Mouse (Mus musculus) thymus, adult 2 months (tissue): Measurements from ENCODE around the gene Gpc5. TPM values are rescaled to one million over a fixed set of nuclear protein-coding genes. Genes with fewer than 3 reads are reported as not detected.

Experiments used
- DNase-seq: peaks from one replicate; pipeline ENCODE4 v3.0.0; 2021
- H3K27ac ChIP-seq: fragments of 200-500 bp; 2 replicates; pipeline ENCODE4 v1.5.1; 2012; ENCODE audit warnings: low read length, control low read depth; ENCODE audit not compliant: control insufficient read depth, insufficient read depth
- H3K27me3 ChIP-seq: fragments of 200-500 bp; 2 replicates; pipeline ENCODE4 v1.6.1; 2012; ENCODE audit warnings: mild to moderate bottlenecking, low read length, moderate library complexity, mixed read lengths; ENCODE audit not compliant: control insufficient read depth, insufficient read depth
- H3K36me3 ChIP-seq: fragments of 200-500 bp; 2 replicates; pipeline ENCODE4 v1.6.1; 2012; ENCODE audit warnings: mild to moderate bottlenecking, low read length, moderate library complexity; ENCODE audit not compliant: control insufficient read depth, insufficient read depth
- H3K4me1 ChIP-seq: fragments of 200-500 bp; replicated peaks from 2 replicates; pipeline ENCODE4 v1.6.1; 2012; ENCODE audit warnings: low read length; ENCODE audit not compliant: control insufficient read depth, insufficient read depth
- H3K4me3 ChIP-seq: fragments of 200-500 bp; 2 replicates; pipeline ENCODE4 v1.5.1; 2012; ENCODE audit warnings: mild to moderate bottlenecking, low read length, control low read depth, moderate library complexity; ENCODE audit not compliant: control insufficient read depth, insufficient read depth
- CTCF ChIP-seq: fragments of 200-500 bp; IDR thresholded peaks from 2 replicates; pipeline ENCODE4 v1.5.1; 2012; ENCODE audit warnings: mild to moderate bottlenecking, control low read depth, low read length, moderate library complexity, borderline replicate concordance; ENCODE audit not compliant: control insufficient read depth, poor library complexity, insufficient read depth; ENCODE audit errors: extremely low read depth
- POLR2A ChIP-seq: fragments of 200-500 bp; IDR thresholded peaks from 2 replicates; pipeline ENCODE4 v1.6.1; 2012; ENCODE audit warnings: mild to moderate bottlenecking, low read length, control low read depth, moderate library complexity; ENCODE audit not compliant: control insufficient read depth, poor library complexity, insufficient read depth; ENCODE audit errors: extremely low read depth
- WGBS: fragments of 180-500 bp; shearing (Covaris S2); methylation state at CpG from one replicate; pipeline ENCODE4 v1.1.7; 2018; 5-methylcytosine and 5-hydroxymethylcytosine counted together
- polyA plus RNA-seq: library from polyadenylated mRNA; depleted of rRNA; stranded (reverse); fragments of >200 nt; gene quantifications from 2 replicates; pipeline ENCODE4 v1.2.3, GENCODE M21; 2012

Gene Gpc5
- polyA plus RNA-seq, 1 experiment = 0.18 TPM

DNA sequence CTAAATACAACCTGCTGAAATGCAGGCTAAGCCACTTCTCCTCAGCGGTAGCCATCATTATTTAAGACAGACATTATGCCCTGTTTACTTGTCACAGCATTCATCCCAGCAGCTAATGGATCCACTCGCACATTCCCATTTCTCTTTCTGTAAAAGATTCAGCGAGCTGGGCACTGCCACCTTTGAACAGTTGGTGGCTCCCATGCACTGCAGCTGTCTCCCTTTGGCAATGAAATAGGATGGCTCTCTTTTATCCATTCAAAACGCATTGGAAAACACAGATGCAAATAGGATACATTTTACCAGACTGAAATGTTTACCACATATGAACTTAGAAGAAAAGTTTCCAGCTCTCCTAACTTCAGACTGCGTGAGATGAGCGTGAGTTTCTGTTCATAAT, 21.5 kb upstream of the Gpc5 start:
- Histone ChIP-seq H3K4me1 (no peaks in the 10 kb centered on the region), H3K36me3 (no peaks in the 10 kb centered on the region), H3K4me3 (no peak overlapping the region), H3K27me3 (no peaks in the 10 kb centered on the region), H3K27ac (no peak overlapping the region)
- TF ChIP-seq POLR2A (no peak), CTCF (no peak)
- 51% methylated on average over 6 of the region's 6 CpGs for WGBS
- DNase-seq = no peak

- Histone ChIP-seq H3K4me3 (no peak overlapping the region), H3K27me3 (no peaks in the 10 kb centered on the region), H3K36me3 (no peaks in the 10 kb centered on the region), H3K27ac (no peak overlapping the region), H3K4me1 (no peaks in the 10 kb centered on the region)
- DNase-seq = no peak
- WGBS = 84% methylated on average over 9 of the region's 9 CpGs
- TF ChIP-seq CTCF (no peak), POLR2A (no peak)
Measured at GRCm38 (mm10) chr14:115077340-115077739, 14.7 kb upstream of the Gpc5 start.

GRCm38 (mm10) chr14:115078064-115078463, 14.0 kb upstream of the Gpc5 start:
- Histone ChIP-seq H3K27me3 (no peaks in the 10 kb centered on the region), H3K27ac (no peak overlapping the region), H3K4me3 (no peak overlapping the region), H3K36me3 (no peaks in the 10 kb centered on the region), H3K4me1 (no peaks in the 10 kb centered on the region)
- DNase-seq = no peak
- TF ChIP-seq POLR2A (no peak), CTCF (no peak)
- 97% methylated on average over 7 of the region's 7 CpGs for WGBS

DNA sequence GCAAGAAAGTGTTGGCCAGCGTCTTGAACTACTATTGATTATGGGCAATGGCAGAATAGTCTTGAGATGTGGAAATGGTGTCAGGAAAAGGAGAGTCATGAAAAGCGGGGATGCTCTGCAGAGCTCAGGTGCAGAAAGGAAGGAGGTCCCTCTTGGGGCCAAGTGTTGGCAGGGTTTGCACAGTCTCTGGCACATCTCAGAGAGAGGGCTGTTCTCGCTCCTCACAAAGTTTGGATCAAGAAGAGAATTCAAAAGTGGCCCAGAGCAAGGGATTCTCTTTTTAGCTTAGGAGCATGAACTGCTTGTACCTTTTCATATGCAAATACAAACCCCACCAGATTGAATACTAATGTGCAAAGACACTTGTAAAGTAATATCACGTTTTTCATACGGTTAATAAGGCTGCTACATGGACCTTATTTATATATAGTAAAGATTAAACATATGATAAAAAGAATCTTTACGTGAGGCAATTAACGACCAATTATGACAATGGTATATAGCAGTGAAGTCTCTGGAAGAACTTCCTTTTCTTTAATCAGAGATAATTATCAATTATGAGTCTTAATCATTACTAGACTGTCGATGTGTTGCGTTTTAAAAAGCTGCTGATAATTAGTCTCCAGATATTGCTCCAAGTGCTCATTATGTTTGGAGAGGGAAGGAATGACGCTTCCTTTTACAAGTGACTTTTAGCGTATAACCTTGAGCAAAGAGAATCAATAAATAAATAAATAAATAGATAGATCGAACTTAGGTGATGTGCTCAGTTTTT, 10.1 kb upstream of the Gpc5 start:
- WGBS = 95% methylated on average over 12 of the region's 12 CpGs
- H3K27ac ChIP-seq = no peak overlapping the region

GRCm38 (mm10) chr14:115090516-115090915, 1.5 kb upstream of the Gpc5 start:
- Histone ChIP-seq H3K4me1 (peaks cover 6% of the 10 kb centered on the region), H3K27ac (no peak overlapping the region), H3K27me3 (peaks cover 6% of the 10 kb centered on the region; the same call in 1 of the 2 replicates), H3K36me3 (no peaks in the 10 kb centered on the region), H3K4me3 (no peak overlapping the region)
- DNase-seq = no peak
- TF ChIP-seq CTCF = no peak
- TF ChIP-seq POLR2A = no peak
- 98% methylated on average over 4 of the region's 4 CpGs for WGBS

More for the DNA sequence above, 10.1 kb upstream of the Gpc5 start:
- Histone ChIP-seq H3K4me1 (no peaks in the 10 kb centered on the region), H3K36me3 (no peaks in the 10 kb centered on the region), H3K27me3 (no peaks in the 10 kb centered on the region), H3K4me3 (no peak overlapping the region)
- DNase-seq = no peak
- TF ChIP-seq POLR2A = no peak
- TF ChIP-seq CTCF = no peak

- 2% methylated on average over 33 of the region's 33 CpGs for WGBS
- DNase-seq = no peak
- Histone ChIP-seq H3K4me3 (peak overlapping the region; percentile 45), H3K36me3 (no peaks in the 10 kb centered on the region), H3K27ac (no peak overlapping the region), H3K4me1 (peaks cover 6% of the 10 kb centered on the region), H3K27me3 (peaks cover 6% of the 10 kb centered on the region; the same call in 1 of the 2 replicates)
- TF ChIP-seq POLR2A (no peak), CTCF (no peak)
Measured at GRCm38 (mm10) chr14:115092510-115092909, 495 bp downstream of the Gpc5 start.
